Mouse (Mus musculus) MEL (cell line): ENCODE results near the gene Cdh5.

Source experiments
- CTCF ChIP-seq, 3 experiments: IDR thresholded peaks in 2 of 3; conservative IDR thresholded peaks in 1 of 3; 2 replicates each; pipeline ENCODE4 v1.5.1; 2011 to 2012; ENCODE audit warnings: low read length in 3 of 3, low read depth in 2 of 3, mild to moderate bottlenecking in 2 of 3, improper control_type of control experiment in 1 of 3, inconsistent platforms in 1 of 3, mixed read lengths in 1 of 3, moderate library complexity in 1 of 3; ENCODE audit not compliant: control insufficient read depth in 1 of 3, insufficient read depth in 1 of 3, poor library complexity in 1 of 3, severe bottlenecking in 1 of 3
- ETS1 ChIP-seq: IDR thresholded peaks from 2 replicates; pipeline ENCODE4 v1.6.1; 2012; ENCODE audit warnings: low read depth, mild to moderate bottlenecking, inconsistent platforms, low read length, improper control_type of control experiment, moderate library complexity
- HCFC1 ChIP-seq: IDR thresholded peaks from 2 replicates; pipeline ENCODE4 v1.6.1; 2012; ENCODE audit warnings: low read depth, mild to moderate bottlenecking, inconsistent platforms, low read length, improper control_type of control experiment, moderate library complexity
- POLR2AphosphoS2 ChIP-seq: IDR thresholded peaks from 2 replicates; pipeline ENCODE4 v1.6.1; 2011; ENCODE audit warnings: low read length, improper control_type of control experiment
- TAL1 ChIP-seq: IDR thresholded peaks from 2 replicates; pipeline ENCODE4 v1.6.1; 2012; ENCODE audit warnings: mild to moderate bottlenecking, inconsistent platforms, low read length, moderate library complexity, mixed read lengths
- TCF12 ChIP-seq: IDR thresholded peaks from 2 replicates; pipeline ENCODE4 v1.6.1; 2014; ENCODE audit warnings: low read depth, mild to moderate bottlenecking, inconsistent platforms, low read length, improper control_type of control experiment, moderate library complexity

DNA sequence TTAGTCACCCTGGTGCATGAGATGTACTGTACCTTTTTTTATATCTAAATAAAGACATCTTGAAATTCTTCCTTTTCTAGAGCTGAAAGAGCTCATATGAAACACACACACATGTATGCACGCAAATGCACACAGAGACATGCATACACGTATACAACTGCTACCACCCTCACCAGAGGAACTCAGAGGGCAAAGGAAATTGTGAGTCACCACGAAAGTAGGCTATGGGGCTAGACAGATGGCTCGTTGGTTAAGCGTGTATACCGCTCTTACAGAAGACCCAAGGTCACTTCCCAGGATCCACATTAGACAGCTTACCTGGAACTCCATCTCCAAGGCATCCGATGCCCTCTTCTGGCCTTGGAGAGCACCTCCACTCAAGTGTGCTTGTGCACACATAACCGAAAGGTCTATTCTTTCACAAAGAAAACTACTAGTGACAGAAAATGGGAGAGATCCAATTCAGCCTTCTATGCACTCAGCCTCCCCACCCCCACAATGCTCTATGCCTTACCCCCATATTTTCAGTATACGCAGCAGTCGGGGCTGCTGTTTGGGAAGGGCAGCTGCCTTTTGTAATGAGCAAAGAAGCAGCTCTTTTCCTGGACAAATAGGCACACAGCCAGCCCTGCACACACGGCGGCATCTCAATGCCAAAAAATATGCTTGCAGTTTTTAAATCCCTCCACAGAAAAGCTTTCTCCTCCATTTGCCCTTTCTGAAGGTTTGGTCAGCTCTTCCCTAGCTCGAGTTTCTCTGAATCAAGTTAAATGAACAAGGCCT lies 43.2 kb downstream of the Cdh5 start:
- TF ChIP-seq CTCF (IDR thresholded peaks at IDR 0.05 in 2 of 3, conservative IDR thresholded peaks at IDR 0.05 in 1 of 3; ENCODE audit: control insufficient read depth in 1 of 3, insufficient read depth in 1 of 3, low read depth in 2 of 3, low read length in 3 of 3, poor library complexity in 1 of 3, severe bottlenecking in 1 of 3) = no peak; a peak in 1 of 6 replicates
- no peak for TF ChIP-seq POLR2AphosphoS2
- TF ChIP-seq TAL1 = no peak
- no peak for TF ChIP-seq TCF12
- no peak for TF ChIP-seq HCFC1
- TF ChIP-seq ETS1 = no peak
